Mouse (Mus musculus) brain, embryonic 14.5 days (tissue): ENCODE measurements around the gene Atp6v0a1. TPM values are rescaled to one million over a fixed set of nuclear protein-coding genes. Genes with fewer than 3 reads are reported as not detected.
A peak's percentile ranks its signal among the peaks of the same experiment; 100 is the strongest.

Experiments used
- DNase-seq: peaks from one replicate; pipeline ENCODE4 v3.0.0-alpha.2; 2011; ENCODE audit warnings: low read depth
- CTCF ChIP-seq: fragments of 200-500 bp; IDR thresholded peaks from 2 replicates; pipeline ENCODE4 v1.5.1; 2012; ENCODE audit warnings: inconsistent platforms, mild to moderate bottlenecking, moderate library complexity, borderline replicate concordance; ENCODE audit not compliant: insufficient read depth, insufficient read length; ENCODE audit errors: extremely low read depth
- POLR2A ChIP-seq: fragments of 200-500 bp; IDR thresholded peaks from 2 replicates; pipeline ENCODE4 v1.6.1; 2012; ENCODE audit warnings: mild to moderate bottlenecking, inconsistent platforms, borderline replicate concordance; ENCODE audit not compliant: poor library complexity, insufficient read depth, insufficient read length, severe bottlenecking; ENCODE audit errors: extremely low read depth
- polyA plus RNA-seq: library from polyadenylated mRNA; depleted of rRNA; stranded (reverse); fragments of >200 nt; gene quantifications from 2 replicates; pipeline ENCODE4 v1.2.3, GENCODE M21; 2012

Atp6v0a1 gene
- polyA plus RNA-seq, 1 experiment, result 197 TPM

DNA sequence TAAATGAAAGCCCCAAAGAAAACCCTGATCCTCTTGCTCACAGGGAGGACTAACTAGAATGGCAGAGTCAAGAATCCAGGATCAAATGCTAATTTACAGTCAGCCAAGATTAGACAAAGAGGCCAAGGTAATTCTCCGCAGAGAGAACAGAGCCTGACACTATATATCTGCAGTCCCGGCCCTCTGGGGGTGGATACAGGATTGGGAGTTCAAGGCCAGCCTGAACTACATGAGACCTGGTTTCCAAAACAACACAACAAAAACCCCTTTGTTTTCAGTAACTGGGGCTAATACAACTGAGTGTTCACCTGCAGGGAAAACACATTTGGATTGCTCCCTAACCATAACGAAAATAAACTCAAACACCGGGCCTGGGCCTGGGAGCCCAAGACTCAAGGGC is 55.2 kb downstream of the Atp6v0a1 start:
- DNase-seq, result no peak
- no peak for TF ChIP-seq CTCF
- no peak for TF ChIP-seq POLR2A

DNA sequence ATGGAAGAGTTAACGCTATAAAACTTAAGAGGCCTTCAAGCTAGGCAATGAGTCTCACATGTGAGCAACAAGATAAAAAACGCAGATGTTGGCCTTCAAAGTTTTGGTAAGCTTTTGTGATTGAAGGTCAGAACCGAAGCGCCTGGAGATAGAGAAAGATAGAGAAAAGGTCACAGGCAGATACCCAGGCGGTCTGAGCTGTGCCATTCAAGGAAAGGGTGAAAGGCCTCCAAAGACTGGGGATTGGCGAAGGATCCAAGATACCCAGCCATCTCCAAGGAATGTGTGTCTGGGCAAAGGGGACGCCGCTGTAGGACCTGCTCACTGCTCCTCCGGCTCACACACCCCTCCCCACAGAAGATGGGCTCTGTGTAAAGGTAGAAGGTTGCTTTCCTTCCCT is 55.8 kb downstream of the Atp6v0a1 start:
- no peak for DNase-seq

DNA sequence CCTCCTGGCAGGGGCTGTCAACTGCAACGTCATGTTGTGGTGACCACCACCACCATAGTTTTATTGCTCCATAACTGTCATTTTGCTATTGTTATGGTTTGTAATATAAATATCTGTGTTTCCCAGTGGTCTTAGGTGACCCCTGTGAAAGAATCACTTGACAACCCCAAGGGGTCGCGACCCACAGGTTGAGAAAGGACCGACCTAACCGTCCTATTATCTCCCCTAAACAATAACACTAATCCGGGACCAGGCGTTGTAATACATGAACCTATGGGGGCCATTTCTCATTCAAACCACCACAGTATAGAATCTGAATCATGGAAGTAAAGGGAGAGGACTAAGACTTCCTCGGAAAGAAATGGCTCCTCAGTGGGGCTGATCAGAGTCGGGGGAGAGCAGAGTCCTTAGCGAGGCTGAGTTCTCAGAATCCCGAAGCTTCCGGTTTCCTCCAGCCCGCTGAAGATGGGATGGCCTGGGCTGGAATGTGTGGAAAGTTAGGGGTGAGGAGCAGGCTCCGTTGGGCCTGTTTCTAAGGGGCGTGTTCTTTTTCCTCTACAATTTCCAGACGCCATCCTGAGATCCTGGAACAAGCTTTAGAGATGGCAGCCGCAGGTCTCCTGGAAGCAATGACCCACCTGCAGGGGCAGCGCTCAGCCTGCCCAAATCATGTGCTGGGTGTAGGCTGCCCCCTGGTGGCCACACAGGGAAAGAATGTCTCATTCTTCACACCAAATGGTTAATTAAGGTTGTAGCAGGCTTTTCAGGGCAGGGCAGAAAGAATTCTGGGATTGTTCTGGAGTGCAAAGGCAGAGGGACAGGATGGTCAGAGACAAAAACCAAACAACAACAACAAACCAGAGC is 57.5 kb downstream of the Atp6v0a1 start:
- TF ChIP-seq POLR2A, result no peak
- TF ChIP-seq CTCF, result peak; percentile 97
- peak; percentile 89 for DNase-seq

More for the DNA sequence above, 55.8 kb downstream of the Atp6v0a1 start:
- TF ChIP-seq CTCF (no peak), POLR2A (no peak)

DNA sequence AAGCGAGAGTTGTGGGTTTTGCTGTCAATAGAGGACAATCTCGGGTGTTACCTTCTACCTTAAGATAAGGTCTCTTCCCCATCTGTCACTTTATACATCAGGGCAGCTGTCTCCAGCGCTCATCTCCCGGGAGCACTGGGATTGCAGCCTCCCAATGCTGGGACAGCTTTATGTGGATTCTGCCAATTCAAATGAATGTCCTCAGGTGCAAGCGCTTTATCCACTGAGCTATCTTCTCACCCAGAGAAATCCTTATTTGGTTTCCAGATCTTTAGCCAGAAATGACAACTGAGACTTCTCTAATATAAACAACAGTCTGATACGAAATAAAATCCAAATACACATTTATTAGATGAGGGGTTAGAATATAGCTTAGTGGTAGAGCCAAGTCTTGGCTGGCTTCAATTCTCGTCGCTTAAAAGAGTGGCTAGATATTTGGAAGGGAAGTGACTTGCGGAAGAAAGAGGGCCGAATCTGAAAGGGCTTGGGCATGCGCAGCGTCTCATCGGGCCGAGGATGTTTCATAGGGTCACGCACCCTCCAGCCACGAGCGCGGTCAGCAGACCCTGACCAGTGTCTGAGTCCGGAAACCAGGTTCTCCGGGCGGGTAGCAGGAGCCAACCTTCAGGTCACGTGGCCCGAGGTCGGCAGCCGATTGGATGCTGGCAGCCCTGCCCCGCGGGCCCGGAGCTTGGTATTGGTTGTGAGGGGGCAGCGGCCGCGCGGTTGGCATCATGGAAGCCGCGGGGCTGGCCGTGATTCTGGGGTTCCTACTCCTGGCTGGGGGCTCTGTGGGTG is 60.3 kb downstream of the Atp6v0a1 start, which contains the start of gene Naglu:
Gene Naglu, plus strand, starts transcription at position 622 of the 798 bp plus-strand sequence.
- DNase-seq, result peak; percentile 96
- TF ChIP-seq POLR2A (peak; percentile 73; the same call in 1 of the 2 replicates), CTCF (no peak)

GRCm38 (mm10) chr11:101070189-101070527 is 60.9 kb downstream of the Atp6v0a1 start:
- DNase-seq, result no peak
- TF ChIP-seq POLR2A (no peak), CTCF (no peak)

- no peak for DNase-seq
- TF ChIP-seq CTCF (no peak), POLR2A (no peak)
Observed at GRCm38 (mm10) chr11:101070987-101071386, 61.7 kb downstream of the Atp6v0a1 start.

GRCm38 (mm10) chr11:101071810-101072428 is 62.7 kb downstream of the Atp6v0a1 start:
- TF ChIP-seq CTCF (no peak), POLR2A (no peak)

DNA sequence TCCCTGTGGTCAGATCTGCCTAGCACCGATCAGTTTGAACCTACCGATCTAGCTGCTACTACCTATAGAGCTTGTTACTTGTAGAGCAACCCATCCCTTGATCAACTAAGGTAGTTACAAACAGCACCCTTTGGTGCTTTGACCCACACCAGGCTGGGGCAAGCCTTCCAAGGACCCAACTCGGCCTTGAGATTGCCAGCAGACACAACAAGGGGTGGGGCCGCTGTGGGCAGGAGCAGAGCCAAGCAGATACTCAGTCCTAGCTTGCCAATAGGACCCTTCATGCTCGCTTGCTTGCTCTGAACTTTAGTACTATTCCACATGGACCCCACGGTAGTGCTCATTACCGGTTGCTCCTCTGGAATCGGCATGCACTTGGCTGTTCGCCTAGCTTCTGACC is 68.9 kb downstream of the Atp6v0a1 start, which contains the start of gene Hsd17b1:
Gene Hsd17b1, plus strand, starts transcription at position 291 of the 400 bp plus-strand sequence.
- no peak for DNase-seq
- TF ChIP-seq CTCF, result no peak
- no peak for TF ChIP-seq POLR2A

More at GRCm38 (mm10) chr11:101071810-101072428, 62.7 kb downstream of the Atp6v0a1 start:
- no peak for DNase-seq

DNA sequence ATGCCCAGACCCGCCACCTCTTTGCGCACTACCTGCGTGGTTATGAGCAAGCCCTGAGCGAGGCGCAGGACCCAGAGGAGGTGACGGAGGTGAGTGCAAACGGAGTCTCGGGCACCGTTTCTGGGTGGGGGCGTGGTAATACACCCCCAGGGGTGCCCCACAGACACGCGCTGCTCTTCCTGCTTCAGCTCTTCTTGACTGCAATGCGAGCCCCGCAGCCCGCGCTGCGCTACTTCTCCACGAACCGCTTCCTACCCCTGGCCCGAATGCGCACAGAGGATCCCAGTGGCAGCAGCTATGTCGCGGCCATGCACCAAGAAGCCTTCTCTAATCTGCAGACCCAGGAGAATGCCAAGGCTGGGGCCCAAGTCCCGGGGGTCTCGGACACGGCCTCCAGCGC is 70.5 kb downstream of the Atp6v0a1 start:
- no peak for DNase-seq
- no peak for TF ChIP-seq POLR2A
- no peak for TF ChIP-seq CTCF

DNA sequence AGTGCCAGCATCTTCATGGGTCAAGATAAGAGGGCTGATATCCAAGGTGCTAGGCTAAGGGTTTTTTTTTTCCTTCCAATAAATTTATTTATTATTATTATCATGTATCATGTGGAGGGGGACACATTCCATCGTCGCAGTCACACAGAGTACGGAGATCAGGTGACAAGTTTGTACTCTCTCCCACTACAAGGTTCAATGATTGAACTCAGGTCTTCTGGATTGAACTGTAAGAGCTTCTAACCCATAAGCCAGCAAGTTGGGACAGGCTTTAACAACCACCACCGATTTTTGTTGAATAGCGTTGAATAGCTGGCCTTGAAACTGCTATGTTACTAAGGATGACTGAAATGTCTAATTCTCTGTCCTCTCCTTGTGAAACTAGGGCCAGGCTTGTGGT is 71.2 kb downstream of the Atp6v0a1 start:
- TF ChIP-seq CTCF, result no peak
- TF ChIP-seq POLR2A, result no peak
- no peak for DNase-seq

DNA sequence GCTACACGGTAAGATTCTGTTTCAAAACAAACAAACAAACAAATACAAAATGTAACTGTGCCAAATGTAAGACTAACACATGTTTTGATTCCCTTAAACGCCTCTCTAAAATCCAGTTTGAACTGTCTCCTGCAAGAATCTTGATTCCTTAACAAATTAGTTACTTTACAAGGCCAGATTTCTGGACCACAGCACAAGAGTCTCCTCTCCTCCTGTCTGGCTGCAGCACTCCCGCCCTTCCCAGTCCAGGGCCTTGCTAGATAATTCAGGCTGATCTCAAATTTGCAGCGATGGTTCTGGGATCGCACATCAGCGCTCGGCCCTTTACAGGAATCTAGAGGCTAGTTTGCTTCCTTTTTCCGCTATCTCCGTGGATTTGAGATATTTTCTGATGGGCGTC is 72.4 kb downstream of the Atp6v0a1 start:
- peak; percentile 27 for DNase-seq
- no peak for TF ChIP-seq CTCF
- no peak for TF ChIP-seq POLR2A

GRCm38 (mm10) chr11:101082208-101083082 is 73.2 kb downstream of the Atp6v0a1 start, which contains the start of gene Coasy:
Coasy (plus strand) TSS chr11:101082565.
- TF ChIP-seq POLR2A (peak; percentile 51; the same call in 1 of the 2 replicates), CTCF (peak; percentile 40; the same call in 1 of the 2 replicates)
- peak; percentile 98 for DNase-seq
